Mouse (Mus musculus): Measurements from ENCODE around the gene Vwf. TPM values are rescaled to one million over a fixed set of nuclear protein-coding genes. Genes with fewer than 3 reads are reported as not detected.

The Vwf gene
- total RNA-seq, 4 experiments from 2014 or later: 19.1 to 27.5 (median 23.5) TPM

DNA sequence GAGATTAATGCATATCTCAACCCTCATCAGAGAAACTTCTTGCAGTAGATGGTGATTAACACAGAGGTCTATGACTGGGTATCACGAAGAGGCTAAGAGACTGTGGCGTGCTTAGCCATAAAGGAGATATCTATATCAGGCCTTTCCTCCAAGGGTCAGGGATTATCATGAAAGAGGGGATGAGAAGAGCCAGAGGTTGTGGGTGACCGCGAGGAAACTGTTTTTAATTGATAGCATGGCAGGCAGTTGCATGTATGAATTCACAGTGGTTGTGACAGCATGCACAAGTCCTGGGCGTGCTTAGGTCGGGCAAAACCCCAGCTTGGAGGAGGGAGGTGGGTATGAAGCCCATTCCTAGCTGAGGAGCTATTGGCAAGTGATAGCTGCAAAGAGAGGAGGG lies 5.3 kb upstream of the Vwf start:
- DNase-seq (ENCODE audit: low spot score in 2 of 2): no peak

DNA sequence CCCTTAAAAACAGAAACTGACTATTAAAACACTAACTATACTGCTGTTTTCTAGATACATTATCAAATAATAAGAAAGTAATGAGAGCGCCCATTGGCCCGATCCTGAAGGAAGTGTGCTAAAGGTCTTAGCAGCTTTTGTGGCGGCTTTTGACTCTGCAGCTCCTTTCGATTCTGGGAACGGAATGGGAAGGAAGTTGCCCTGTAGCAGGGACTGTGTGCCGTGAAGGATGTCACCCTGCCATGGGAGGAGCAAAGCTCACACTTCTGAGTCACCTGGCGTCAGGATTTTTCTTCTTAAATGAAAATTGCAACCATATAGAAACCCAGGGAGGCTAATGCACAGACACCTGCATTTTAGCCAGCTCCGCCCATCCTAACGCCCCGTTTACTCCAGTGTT lies 1.8 kb downstream of the Vwf start:
- no peak for DNase-seq (ENCODE audit: low spot score in 2 of 2)

DNA sequence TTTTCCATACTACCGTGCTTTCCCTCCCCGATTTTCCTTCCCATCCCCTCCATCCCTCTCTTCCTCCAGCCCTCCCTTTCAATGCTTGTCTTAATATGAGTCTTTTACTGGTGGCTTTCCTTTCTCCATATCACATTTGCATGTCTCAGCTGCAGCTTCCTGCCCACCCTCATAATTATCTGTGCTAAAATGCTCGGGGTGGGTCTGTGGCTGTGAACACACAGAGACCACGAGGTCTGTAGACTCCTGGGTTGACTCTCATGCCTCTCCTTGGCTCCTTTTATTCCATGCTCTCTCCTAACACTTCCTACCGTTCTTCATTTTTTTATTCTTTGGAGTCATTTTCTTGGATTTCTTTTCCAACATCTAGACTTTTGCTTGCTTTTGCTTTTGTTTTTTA lies 3.6 kb downstream of the Vwf start:
- no peak for DNase-seq (ENCODE audit: low spot score in 2 of 2)

DNA sequence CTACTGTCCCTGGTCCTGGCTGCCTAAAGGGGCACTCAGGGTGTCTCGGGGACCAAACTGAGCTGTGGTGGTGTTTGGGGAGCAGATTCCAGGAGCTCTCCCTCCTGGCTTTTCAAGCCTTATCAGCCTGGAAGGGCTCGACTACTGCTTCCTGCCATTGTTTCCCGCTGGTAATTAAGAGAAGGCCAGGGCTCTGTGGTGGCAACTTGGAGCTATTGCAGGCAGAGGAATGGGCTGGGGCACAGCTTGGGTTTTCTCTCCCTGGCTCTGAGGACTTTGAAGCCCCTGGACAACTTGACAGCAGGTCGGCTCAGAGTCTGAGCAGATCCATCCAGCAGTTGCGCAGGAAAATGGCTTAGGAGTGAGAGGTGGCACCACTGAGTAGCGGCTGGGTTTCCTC lies 6.2 kb downstream of the Vwf start:
- DNase-seq (ENCODE audit: low spot score in 2 of 2): no peak

DNA sequence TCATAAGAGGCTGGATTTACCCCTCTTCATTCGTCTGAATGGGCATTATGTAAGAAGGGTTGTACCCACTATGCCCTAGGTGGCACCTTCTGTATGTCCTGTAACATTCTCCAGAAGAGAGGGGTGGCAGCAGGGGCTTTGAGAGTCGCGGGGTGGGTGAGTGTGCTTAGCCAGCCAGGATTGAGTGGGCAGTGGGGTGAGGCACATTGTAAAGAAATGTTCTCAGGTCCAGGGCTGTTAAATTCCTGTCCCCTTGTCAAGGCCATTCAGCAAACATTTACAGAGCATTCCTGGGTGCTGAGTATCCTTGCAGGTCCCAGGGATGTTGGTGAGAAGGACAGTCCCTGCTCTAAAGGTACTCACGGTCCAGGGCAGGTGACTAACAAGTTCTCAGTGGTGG lies 7.0 kb downstream of the Vwf start:
- DNase-seq (ENCODE audit: low spot score in 2 of 2): no peak

DNA sequence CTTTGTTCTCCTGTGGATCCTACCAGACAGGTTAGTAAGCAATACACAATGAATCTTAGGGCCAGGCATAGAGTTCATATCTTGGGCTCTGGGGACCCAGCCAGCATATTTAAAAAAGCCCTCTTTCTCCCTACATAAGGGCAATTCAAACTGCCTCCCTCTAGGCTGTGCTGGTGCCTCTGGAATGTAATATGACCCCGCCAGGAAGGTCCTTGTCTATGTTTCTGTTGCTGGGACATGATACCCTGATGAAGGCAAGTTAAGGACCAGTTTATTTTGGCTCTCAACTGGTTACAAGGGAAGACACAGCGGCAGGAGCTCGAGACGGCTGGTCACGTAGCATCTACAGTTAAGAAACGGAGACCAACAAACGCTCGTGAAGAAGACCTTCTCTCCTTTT lies 12.3 kb downstream of the Vwf start:
- DNase-seq (ENCODE audit: low spot score in 2 of 2): no peak

DNA sequence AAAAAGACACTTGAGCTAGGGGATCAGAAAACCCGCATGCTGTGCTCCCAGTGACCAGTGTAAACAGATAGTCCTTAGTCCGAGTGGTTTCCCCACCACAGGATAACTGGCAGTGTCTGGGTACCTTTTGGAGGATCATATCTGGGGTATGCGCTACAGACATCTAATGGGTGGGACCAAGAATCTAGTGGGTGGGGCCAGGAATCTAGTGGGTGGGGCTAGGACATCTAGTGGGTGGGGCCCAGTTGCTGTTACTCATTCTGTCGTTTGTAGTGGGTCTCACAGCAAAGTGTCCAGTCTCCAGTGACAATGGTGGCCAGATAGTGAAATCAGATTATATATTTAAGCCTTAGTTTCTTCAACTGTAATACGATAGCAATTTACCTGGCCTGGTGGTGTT lies 14.5 kb downstream of the Vwf start:
- DNase-seq (ENCODE audit: low spot score in 2 of 2): no peak

DNA sequence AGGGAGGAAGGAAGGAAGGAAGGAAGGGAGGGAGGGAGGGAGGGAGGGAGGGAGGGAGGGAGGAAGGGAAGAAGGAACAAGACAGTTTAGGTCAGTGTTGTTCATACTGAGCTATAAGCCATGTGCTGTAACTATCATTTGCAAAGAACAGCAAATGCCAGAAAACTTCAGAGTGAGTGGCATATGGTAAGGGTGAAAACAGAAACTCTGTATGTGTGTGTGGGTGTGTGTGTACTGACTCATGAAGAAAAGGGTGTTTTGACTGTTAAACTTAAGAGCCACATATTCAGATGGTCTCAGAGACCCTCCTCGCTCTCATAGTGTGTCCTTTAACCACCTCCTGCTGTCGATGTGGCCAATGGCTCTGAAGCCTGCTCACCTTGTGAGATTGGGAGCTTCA lies 14.9 kb downstream of the Vwf start:
- peak in 1 of 2 experiments; percentile 9 for DNase-seq (ENCODE audit: low spot score in 2 of 2)

DNA sequence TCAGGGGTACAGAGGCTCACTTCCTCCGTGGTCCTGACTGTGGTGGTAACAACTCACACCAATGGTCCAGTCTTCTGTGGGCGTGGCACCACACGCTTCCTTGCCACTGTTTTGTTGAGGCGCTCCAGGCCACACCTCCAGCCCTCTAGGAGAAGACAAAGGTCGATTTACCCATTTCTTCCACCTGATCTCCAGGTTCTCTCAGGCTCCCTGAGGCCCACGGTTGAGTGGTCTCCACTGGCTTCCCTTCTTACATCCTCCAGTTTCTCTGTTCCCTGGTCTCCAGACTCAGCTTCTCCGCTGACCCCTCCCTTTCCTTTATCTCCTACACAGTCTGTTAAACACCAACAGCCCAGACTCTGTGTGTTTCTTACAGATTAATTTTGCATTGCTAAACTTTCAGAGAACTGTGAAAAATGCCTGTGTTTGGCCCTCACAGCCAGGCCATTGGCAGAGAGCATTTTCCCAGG lies 18.3 kb downstream of the Vwf start:
- DNase-seq (ENCODE audit: low spot score in 2 of 2): no peak

DNA sequence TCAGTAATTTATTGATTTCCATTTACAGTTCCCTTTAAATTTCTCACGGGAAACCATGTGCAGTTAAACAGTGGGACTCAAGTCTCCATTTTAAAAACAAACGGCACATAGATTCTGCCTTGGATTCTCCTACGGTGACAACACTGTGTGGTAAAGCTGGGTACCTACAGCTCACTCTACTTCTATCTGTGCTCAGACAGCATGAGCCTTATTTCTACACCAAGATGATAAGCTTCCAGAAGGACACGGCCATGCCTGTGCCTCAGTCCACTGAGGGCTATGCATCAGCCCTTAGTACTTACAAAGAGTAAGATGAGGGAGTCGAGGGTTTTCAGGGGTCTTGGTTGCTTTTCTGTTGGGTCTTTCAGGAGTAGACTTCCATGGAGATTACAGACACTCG lies 18.8 kb downstream of the Vwf start:
- DNase-seq (ENCODE audit: low spot score in 2 of 2): no peak

DNA sequence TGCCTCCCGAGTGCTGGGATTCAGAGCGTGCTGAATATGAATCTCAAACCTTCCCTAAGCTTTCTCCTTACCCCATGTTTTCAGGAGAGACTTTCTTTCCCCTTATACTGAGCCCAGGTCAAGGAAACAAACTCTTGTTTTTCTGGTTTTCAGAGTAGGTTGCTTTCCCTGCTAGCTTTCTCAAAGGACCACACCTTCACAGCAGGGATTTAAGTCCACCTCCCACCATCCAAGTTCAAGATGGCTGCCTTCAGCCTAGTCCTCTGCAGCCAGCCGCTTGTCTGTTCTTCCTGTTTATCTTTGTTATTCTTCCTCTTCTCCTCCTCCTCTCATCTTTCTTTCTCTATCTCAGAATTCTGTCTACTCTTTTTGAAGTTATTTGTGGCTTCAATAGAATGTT lies 20.1 kb downstream of the Vwf start:
- DNase-seq (ENCODE audit: low spot score in 2 of 2): no peak

DNA sequence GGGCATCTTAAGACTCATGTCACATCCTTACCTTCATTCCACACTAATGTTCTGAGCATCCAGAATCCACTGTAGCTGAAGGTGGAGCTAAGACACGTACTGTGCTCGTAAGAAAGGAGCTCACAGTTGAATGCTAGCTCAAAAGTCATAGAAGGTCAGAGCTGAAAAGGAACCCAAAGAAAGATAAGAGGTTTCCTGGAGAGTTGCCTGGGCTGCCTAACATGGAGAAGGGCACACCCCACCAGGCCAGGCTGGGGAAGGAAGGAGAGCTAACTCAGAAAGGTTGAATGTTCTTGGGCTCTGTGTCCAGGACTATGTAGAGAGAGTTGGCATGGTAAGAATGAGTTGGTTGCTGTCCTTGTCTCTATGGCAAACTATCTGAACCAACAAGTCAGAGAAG lies 21.8 kb downstream of the Vwf start:
- DNase-seq (ENCODE audit: low spot score in 2 of 2): no peak

DNA sequence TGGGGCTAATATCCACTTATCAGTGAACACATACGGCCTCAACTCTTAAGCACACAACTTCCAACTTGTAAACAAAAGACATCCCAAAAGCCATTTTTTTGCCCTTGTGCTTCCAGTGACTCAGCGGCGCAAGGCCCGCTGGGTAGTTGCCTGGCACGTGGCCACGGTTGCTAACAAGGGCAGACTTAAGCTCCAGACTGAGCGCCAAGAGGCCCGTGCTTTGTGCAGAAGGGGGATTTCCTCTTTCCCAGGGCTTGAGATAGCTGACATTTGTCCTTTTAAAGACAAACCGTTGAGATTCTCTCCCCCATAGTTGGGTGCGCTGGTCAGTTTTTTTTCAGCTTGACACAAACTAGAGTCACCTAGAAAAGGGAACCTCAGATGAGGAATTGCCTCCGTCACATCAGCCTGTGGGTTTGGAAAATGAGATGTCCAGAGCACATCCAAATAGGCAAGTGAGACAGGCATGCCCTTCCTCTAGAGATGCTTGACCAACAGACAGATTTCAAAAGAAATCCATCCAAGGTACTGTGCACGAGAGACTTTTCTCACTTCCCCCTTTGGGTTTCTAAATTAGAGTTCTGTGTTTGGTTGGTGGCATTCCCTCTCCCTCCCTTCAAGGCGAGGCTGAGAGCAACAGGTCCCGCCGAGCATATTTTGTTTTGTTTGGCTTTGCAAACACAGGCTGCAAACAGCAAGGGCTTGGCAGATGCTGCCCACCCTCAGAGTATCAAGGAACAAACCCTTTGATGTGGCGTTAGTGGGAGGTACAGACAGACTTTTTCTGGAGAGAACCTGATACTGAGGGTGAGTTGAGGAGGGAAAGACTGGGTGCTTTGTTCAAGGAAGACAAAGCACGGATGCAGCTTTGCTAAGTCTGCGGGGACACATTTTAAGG lies 26.0 kb downstream of the Vwf start:
- DNase-seq (ENCODE audit: low spot score in 2 of 2): peak; percentile 55 to 70

DNA sequence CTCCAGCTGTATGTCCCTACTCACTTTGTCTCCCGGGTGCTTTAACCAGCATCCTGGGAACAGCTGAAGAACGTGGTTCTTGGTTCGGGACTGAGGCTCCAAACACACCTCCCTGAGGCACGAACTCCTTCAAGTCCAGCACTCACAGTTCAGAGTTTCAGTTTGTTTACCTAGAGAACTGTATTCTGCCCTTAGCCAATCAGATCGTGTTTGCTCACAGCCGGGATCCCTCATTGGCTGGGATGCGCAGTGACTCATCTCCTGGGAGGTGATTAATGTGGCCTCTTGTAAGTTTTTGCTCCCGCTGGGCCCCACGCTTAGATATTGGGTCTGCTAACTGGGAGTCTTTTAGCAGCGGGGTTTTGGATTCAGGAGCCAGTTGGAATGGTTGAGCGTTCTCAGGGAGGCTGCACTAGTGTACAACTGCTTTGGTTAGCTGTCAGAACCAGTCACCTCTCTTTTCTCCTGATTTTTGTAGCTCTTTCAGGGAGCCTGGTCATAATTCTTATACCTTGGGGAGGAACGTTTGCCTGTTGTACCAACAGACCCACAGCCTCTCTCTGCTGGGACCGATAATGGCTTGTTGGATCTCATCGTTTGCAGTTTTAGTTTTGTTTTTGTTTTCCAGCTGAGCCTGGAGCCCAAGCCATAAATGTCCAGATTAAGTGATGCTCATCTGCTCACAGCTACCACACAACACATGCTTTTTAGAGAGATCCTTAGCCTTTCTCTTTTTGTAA lies 26.8 kb downstream of the Vwf start:
- DNase-seq (ENCODE audit: low spot score in 2 of 2): peak; percentile 45

DNA sequence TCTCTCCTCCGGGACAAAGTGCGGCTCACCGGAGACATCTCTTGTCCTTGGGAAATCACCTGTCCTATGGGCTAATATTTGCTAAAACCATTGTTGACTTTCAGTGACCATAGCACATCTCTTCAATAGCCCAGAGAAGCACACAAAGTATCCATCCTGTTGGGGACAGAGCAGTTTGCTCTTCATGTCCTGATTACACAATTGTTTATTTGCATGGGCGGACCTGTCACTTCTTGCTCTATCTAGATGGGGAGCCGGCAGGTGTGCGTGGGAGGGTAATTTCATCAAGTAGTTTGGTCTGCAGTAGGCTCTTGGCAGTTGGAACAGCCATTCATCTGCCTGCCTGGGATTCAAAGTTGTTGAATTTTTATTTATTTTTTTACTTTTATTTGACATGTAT lies 28.5 kb downstream of the Vwf start:
- DNase-seq (ENCODE audit: low spot score in 2 of 2): peak; percentile 41 to 58

DNA sequence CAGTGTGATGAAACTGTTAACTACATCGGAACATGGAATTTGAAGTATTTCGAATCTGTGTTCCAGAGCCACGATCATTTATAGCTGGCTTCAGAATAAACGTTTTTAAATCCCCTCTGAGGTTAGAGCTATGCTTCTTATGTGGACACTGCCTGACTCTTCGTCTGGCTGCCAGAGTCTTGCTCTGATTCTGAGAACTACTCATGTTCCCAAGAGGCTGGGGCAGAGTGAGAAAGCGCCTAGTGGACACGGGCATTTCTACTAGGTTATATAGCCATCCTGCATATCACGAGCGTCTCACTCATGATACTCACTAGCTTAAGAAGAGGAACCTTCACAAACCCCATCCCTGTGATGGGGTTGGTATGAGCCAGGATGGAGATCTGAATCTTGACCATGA lies 30.7 kb downstream of the Vwf start:
- DNase-seq (ENCODE audit: low spot score in 2 of 2): no peak

DNA sequence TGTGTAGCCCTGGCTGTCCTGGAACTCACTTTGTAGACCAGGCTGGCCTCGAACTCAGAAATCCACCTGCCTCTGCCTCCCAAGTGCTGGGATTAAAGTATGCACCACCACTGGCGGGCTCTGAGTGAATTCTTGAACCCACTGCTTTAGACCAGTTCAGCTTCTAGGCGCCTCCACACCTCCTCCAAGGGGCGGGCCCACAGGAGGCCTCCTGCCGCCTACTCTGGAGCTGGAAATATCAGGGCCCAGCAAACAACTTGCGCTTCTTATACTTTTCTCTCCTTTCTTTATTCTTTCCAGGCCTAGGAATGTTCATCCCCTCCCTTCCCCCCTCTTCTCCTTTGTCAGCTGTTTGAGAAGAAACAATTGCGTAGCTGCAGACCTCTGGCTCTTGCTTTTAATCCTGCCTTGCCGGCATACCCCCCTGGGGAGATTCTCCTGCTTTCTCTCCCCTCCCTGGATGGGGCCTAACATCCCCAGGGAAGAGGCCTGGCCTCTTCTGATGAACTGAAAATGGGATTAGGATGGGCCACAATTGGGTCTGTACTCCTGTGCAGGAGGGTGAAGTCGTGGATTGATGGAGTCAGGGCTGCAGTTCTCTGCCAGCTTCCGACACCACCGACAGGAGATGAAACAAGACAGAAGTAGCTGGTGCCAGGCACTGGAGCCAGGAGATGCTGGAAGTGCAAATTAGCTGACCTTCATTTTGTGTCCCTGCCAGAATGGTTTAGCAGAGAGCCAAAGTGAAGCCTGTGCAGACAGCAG lies 31.5 kb downstream of the Vwf start:
- peak in 1 of 2 experiments; percentile 13 for DNase-seq (ENCODE audit: low spot score in 2 of 2)

DNA sequence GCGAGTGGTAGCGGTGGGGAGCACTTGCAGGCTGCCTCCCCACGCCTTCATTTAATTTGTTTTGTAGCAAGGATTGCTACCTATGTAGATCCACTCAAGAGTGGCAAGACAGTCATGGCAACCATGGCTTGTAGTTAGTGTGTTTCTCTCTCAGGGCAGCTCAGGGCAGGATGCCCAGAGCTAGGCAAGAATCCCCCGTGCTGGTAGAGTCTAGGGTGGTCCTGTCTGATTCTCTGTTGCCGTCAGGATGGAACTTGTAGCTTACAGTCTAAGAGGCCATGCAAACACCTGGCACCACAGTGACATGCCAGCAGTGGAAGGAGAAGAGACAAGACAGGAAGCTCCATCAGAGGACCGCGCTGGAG lies 32.1 kb downstream of the Vwf start:
- DNase-seq (ENCODE audit: low spot score in 2 of 2): no peak

DNA sequence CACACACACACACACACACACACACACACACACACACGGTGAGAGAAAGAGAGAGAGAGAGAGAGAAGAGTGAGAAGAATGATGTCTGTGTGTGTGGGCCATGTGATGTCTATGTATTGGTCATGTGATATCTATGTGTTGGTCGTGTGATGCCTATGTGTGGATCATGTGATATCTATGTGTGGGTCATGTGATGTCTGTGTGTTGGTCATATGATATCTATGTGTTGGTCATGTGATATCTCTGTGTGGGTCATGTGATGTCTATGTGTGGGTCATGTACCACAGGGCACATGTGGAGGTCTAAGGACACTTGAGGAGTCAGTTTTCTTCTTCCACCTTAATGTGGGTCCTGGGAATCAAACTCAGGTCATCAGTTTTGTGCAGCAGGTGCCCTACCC lies 33.3 kb downstream of the Vwf start:
- DNase-seq (ENCODE audit: low spot score in 2 of 2): no peak

DNA sequence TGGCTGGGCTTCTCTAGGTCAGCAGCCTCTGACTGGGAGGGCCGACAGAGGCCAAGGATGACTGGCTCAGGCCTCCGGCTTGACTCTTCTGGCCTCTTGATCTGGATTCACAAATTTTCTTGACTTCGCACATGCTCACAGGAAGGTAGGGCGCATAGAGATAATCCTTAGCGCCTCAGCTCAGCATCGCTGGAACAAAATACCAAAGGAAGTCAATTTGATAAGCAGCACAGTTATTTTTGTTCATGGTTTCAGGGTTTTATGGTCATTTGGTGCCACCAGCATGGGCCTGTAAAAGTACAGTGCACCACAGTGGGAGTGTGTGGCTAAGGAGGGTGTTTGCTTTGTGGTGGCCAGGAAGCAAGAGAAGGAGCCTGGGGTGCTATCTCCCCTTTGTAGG lies 37.1 kb downstream of the Vwf start:
- DNase-seq (ENCODE audit: low spot score in 2 of 2): no peak

DNA sequence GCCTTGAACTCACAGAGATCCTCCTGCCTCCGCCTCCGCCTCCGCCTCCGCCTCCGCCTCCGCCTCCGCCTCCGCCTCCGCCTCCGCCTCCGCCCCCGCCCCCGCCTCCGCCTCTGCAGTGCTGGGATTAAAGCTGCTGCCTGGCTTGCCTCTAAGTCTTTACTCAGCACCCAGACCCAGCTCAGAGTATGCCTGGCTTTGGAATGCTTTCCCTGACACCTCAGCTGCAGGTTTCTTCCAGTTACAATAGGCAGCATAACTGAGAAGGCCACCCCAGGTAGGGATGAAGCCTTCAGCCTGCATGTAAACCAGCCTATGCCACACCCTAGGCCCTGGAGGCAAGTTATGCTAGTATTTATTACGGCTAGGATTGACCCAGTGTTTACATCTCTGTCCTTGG lies 37.7 kb downstream of the Vwf start:
- DNase-seq (ENCODE audit: low spot score in 2 of 2): no peak

DNA sequence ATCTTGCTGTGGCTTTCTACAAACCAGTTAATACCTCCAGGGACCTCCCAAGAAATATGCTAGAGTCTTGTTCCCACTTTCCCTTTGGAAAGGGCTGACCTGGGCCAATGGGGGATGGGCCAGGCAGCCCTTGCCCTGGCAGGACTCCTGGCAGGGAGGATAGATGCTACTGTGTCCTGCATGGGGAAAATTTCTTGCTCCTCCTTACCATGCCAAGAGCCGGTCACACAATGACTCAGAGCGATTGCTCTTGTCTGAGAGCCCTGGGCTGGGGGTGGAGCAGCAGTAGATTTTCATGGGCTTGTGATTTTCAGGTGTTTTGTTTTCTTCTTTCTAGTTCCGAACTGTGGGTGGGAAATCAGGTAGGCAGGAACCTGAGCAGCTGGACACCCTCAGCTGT lies 39.0 kb downstream of the Vwf start:
- no peak for DNase-seq (ENCODE audit: low spot score in 2 of 2)

Data from layer of hippocampus, adult 8-10 months (tissue).